Mouse (Mus musculus) forebrain, embryonic 16.5 days (tissue): ENCODE measurements at regions not wholly inside any gene's neighbourhood (a gene's known extent, or its start where the extent isn't known, plus 50 kb on each side); places are given as distances from the start of the nearest gene placed in this dataset.
"Not testable (repeated sequence)": the region's sequence is repeated elsewhere in the genome, so short reads cannot be mapped to it uniquely, and the experiment has no call there.

ENCODE experiments used
- ATAC-seq: fragments of 200-750 bp; cut with Nextera tagmentation; 2 replicates; pipeline ENCODE4 v1.8.0; 2017; ENCODE audit warnings: mild to moderate bottlenecking, moderate library complexity
- H3K27ac ChIP-seq: fragments of 300-500 bp; sonication (generic); 2 replicates; pipeline ENCODE4 v1.5.1; 2014; ENCODE audit warnings: low read length, control low read depth
- H3K27me3 ChIP-seq: fragments of 300-500 bp; sonication (generic); replicated peaks from 2 replicates; pipeline ENCODE4 v1.6.1; 2014; ENCODE audit warnings: low read length; ENCODE audit not compliant: control insufficient read depth, insufficient read depth
- H3K36me3 ChIP-seq: fragments of 300-500 bp; sonication (generic); 2 replicates; pipeline ENCODE4 v1.6.1; 2014; ENCODE audit not compliant: control insufficient read depth, insufficient read depth
- H3K4me1 ChIP-seq: fragments of 300-500 bp; sonication (generic); replicated peaks from 2 replicates; pipeline ENCODE4 v1.6.1; 2014; ENCODE audit warnings: low read length; ENCODE audit not compliant: control insufficient read depth, insufficient read depth
- H3K4me2 ChIP-seq: fragments of 300-500 bp; sonication (generic); 2 replicates; pipeline ENCODE4 v1.6.1; 2014; ENCODE audit warnings: mild to moderate bottlenecking, low read length, control low read depth
- H3K4me3 ChIP-seq: fragments of 300-500 bp; sonication (generic); replicated peaks from 2 replicates; pipeline ENCODE4 v1.5.1; 2014; ENCODE audit warnings: mild to moderate bottlenecking, low read length, control low read depth
- H3K9ac ChIP-seq: fragments of 300-500 bp; sonication (generic); replicated peaks from 2 replicates; pipeline ENCODE4 v1.6.1; 2014; ENCODE audit warnings: low read depth, low read length, control low read depth
- H3K9me3 ChIP-seq: fragments of 300-500 bp; sonication (generic); 2 replicates; pipeline ENCODE4 v1.6.1; 2016; ENCODE audit warnings: low read length; ENCODE audit not compliant: control insufficient read depth
- whole genome bisulfite sequencing: fragments of 180-500 bp; shearing (Covaris S2); extraction: QIAGEN DNeasy Blood & Tissue Kit; methylation state at CpG from one replicate; pipeline ENCODE4 v1.1.7; 2014; 5-methylcytosine and 5-hydroxymethylcytosine counted together

GRCm38 (mm10) chr13:89375526-89376474 lies 163.8 kb upstream of the Hapln1 start:
- H3K4me3 ChIP-seq, result no peak overlapping the region
- peaks cover 4% of the 10 kb centered on the region; the same call in 1 of the 2 replicates for H3K4me1 ChIP-seq
- H3K9ac ChIP-seq, result no peak overlapping the region
- no peak overlapping the region for H3K27ac ChIP-seq
- no peaks in the 10 kb centered on the region for H3K36me3 ChIP-seq
- no peak overlapping the region for H3K4me2 ChIP-seq
- ATAC-seq, result no peak
- H3K9me3 ChIP-seq, result no peaks in the 10 kb centered on the region
- H3K27me3 ChIP-seq, result no peaks in the 10 kb centered on the region
- WGBS, result 94% methylated on average over 4 of the region's 4 CpGs

GRCm38 (mm10) chr13:89378365-89378764 lies 161.2 kb upstream of the Hapln1 start:
- no peak overlapping the region for H3K4me3 ChIP-seq
- no peak for ATAC-seq
- no peaks in the 10 kb centered on the region for H3K36me3 ChIP-seq
- no peaks in the 10 kb centered on the region for H3K9me3 ChIP-seq
- no peak overlapping the region for H3K27ac ChIP-seq
- H3K4me1 ChIP-seq, result peaks cover 4% of the 10 kb centered on the region; the same call in 1 of the 2 replicates
- no peak overlapping the region for H3K4me2 ChIP-seq
- 83% methylated on average over 4 of the region's 4 CpGs for WGBS
- no peaks in the 10 kb centered on the region for H3K27me3 ChIP-seq
- no peak overlapping the region for H3K9ac ChIP-seq

DNA sequence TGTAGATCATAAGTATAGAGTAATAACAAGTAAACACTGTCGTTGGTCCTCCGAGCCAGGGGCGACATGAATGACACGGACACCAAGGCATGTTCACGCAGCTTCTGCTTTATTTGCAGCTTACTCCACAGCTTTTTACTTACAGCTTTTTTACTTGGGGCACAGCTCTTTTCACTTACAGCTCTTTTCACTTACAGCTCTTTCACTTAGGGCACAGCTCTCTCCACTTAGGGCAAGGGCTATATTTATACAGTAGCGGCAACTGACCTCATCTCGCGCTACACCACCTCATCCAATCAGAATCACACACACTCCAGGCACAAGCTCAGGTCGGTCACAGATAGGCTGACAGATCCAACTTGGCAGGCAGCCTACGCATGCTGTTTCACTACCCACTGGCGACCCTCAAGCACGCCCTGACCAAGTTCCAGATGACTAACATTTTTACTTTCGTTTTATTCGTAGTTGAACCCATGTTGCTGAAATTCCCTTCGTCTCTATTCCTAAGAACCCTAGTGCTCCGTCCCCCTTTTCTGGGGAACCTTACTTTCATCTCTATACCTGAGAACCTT lies 155.9 kb upstream of the Hapln1 start:
- WGBS, result 91% methylated on average over 16 of the region's 16 CpGs
- not testable (repeated sequence) for H3K9me3 ChIP-seq

GRCm38 (mm10) chr13:89384598-89385145 lies 154.9 kb upstream of the Hapln1 start:
- H3K4me1 ChIP-seq, result peaks cover 4% of the 10 kb centered on the region; the same call in 1 of the 2 replicates
- H3K4me3 ChIP-seq, result no peak overlapping the region
- ATAC-seq, result peak; percentile 59
- no peaks in the 10 kb centered on the region for H3K9me3 ChIP-seq
- no peak overlapping the region for H3K27ac ChIP-seq
- no peaks in the 10 kb centered on the region for H3K27me3 ChIP-seq
- 56% methylated on average over 11 of the region's 11 CpGs for WGBS
- no peaks in the 10 kb centered on the region for H3K36me3 ChIP-seq
- no peak overlapping the region for H3K9ac ChIP-seq
- H3K4me2 ChIP-seq, result no peak overlapping the region

More for the DNA sequence above, 155.9 kb upstream of the Hapln1 start:
- not testable (repeated sequence) for H3K27me3 ChIP-seq, H3K4me3 ChIP-seq, H3K27ac ChIP-seq, H3K4me2 ChIP-seq, ATAC-seq, H3K36me3 ChIP-seq, H3K9ac ChIP-seq, H3K4me1 ChIP-seq

- 96% methylated on average over 1 of the region's 1 CpGs for WGBS
- H3K27me3 ChIP-seq, result no peaks in the 10 kb centered on the region
Observed at GRCm38 (mm10) chr13:89387416-89387815, 152.2 kb upstream of the Hapln1 start.

GRCm38 (mm10) chr13:89389149-89389548 lies 150.4 kb upstream of the Hapln1 start:
- H3K4me1 ChIP-seq, result peaks cover 4% of the 10 kb centered on the region; the same call in 1 of the 2 replicates
- H3K27ac ChIP-seq, result no peak overlapping the region
- WGBS, result 74% methylated on average over 1 of the region's 1 CpGs
- no peak overlapping the region for H3K4me3 ChIP-seq
- no peaks in the 10 kb centered on the region for H3K27me3 ChIP-seq
- H3K9me3 ChIP-seq, result no peaks in the 10 kb centered on the region
- no peak for ATAC-seq
- H3K9ac ChIP-seq, result no peak overlapping the region
- no peak overlapping the region for H3K4me2 ChIP-seq
- H3K36me3 ChIP-seq, result no peaks in the 10 kb centered on the region

More at GRCm38 (mm10) chr13:89387416-89387815, 152.2 kb upstream of the Hapln1 start:
- no peak overlapping the region for H3K27ac ChIP-seq
- peaks cover 4% of the 10 kb centered on the region; the same call in 1 of the 2 replicates for H3K4me1 ChIP-seq
- H3K36me3 ChIP-seq, result no peaks in the 10 kb centered on the region
- no peaks in the 10 kb centered on the region for H3K9me3 ChIP-seq
- H3K4me3 ChIP-seq, result no peak overlapping the region
- no peak for ATAC-seq
- no peak overlapping the region for H3K4me2 ChIP-seq
- no peak overlapping the region for H3K9ac ChIP-seq

DNA sequence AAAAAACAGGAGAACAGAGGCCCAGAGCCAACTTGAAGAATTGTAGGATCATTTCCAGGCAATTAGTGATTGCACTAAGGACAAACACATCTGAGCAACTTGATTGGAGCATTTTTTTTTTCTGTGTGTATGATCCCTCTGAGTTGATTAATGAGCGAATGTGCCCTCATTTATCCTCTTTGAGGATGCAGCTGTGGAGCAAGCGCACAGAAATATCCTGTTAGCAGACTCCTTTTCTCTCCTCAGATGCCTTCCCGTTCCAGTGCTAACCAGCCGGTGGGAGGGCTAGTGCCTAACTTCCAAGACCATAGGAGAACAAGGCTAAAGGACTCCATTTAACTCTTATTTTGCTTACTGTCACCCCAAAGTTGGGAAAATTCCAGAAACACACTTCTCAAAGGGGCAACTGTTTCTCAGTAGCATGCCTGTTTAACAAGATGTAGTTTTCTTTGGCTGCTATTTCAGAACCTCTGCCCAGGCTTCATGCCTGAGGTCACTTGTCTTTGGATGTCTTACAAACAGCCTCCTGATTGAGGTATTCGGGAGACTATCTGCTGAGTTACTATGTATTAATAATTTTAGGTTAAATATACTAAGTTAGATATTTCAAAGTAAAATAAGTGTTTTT lies 144.8 kb upstream of the Hapln1 start:
- no peaks in the 10 kb centered on the region for H3K27me3 ChIP-seq
- no peaks in the 10 kb centered on the region for H3K9me3 ChIP-seq
- H3K27ac ChIP-seq, result no peak overlapping the region
- H3K36me3 ChIP-seq, result no peaks in the 10 kb centered on the region
- H3K9ac ChIP-seq, result no peak overlapping the region
- H3K4me1 ChIP-seq, result peaks cover 3% of the 10 kb centered on the region; the same call in 1 of the 2 replicates
- H3K4me3 ChIP-seq, result no peak overlapping the region
- ATAC-seq, result peak; percentile 66
- 37% methylated on average over 5 of the region's 5 CpGs for WGBS
- no peak overlapping the region for H3K4me2 ChIP-seq

DNA sequence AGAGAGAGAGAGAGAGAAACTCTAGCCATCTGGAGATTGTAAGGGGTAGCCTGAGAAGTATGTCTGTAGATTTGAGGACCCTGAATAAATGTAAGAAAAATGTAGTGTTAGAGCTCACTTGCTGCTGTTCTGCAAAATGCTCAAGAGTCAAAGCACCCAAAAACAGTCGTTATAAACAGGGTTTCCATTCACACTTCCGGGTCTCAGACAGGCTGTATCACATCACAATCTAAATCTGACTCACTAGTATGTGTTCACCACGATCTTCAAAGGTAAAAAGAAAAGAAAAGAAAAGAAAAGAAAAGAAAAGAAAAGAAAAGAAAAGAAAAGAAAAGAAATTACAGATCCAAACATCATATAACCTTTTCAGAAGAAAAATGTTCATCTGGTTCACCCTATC lies 143.7 kb upstream of the Hapln1 start:
- Histone ChIP-seq H3K36me3 (no peaks in the 10 kb centered on the region), H3K27ac (no peak overlapping the region), H3K4me2 (no peak overlapping the region), H3K27me3 (no peaks in the 10 kb centered on the region), H3K9me3 (no peaks in the 10 kb centered on the region), H3K9ac (no peak overlapping the region), H3K4me1 (peaks cover 3% of the 10 kb centered on the region; the same call in 1 of the 2 replicates), H3K4me3 (no peak overlapping the region)
- WGBS, result 72% methylated on average over 3 of the region's 3 CpGs
- ATAC-seq, result no peak
